Mouse (Mus musculus) G1E (cell line): ENCODE measurements around the gene Nxnl2.

ENCODE experiments used
- CTCF ChIP-seq: IDR thresholded peaks from 2 replicates; pipeline ENCODE4 v1.5.1; 2012; ENCODE audit warnings: low read depth, low read length, inconsistent platforms, mixed read lengths
- GATA1 ChIP-seq: IDR thresholded peaks from 2 replicates; pipeline ENCODE4 v1.6.1; 2012; ENCODE audit warnings: borderline replicate concordance, low read length, inconsistent platforms, mixed read lengths

GRCm38 (mm10) chr13:51147106-51147505 lies 23.7 kb upstream of the Nxnl2 start:
- TF ChIP-seq GATA1 (no peak), CTCF (no peak)
